Mouse (Mus musculus): ENCODE results near the gene Arhgef18. TPM values are rescaled to one million over a fixed set of nuclear protein-coding genes. Genes with fewer than 3 reads are reported as not detected.

The Arhgef18 gene
- total RNA-seq, 2 experiments from 2014 or later = 36.5 to 44.6 TPM

- no peak for DNase-seq (ENCODE audit: low spot score in 2 of 2)
Measured at GRCm38 (mm10) chr8:3449226-3449625, 56.4 kb downstream of the Arhgef18 start.

GRCm38 (mm10) chr8:3450670-3451069 is 57.9 kb downstream of the Arhgef18 start:
- peak; percentile 61 to 71 for DNase-seq (ENCODE audit: low spot score in 2 of 2)

- DNase-seq (ENCODE audit: low spot score in 2 of 2) = no peak
Measured at GRCm38 (mm10) chr8:3451992-3452391, 59.2 kb downstream of the Arhgef18 start.

- no peak for DNase-seq (ENCODE audit: low spot score in 2 of 2)
Measured at GRCm38 (mm10) chr8:3463248-3463647, 70.4 kb downstream of the Arhgef18 start.

GRCm38 (mm10) chr8:3464309-3464708 is 71.5 kb downstream of the Arhgef18 start:
- DNase-seq (ENCODE audit: low spot score in 2 of 2) = peak; percentile 45 to 60

- DNase-seq (ENCODE audit: low spot score in 2 of 2) = peak; percentile 83 to 88
Measured at GRCm38 (mm10) chr8:3467006-3467885, 74.4 kb downstream of the Arhgef18 start, which contains the start of gene Pex11g. Gene Pex11g (minus strand): TSS chr8:3467680.

GRCm38 (mm10) chr8:3467886-3468545 is 75.2 kb downstream of the Arhgef18 start:
- DNase-seq (ENCODE audit: low spot score in 2 of 2) = no peak

GRCm38 (mm10) chr8:3468838-3469237 is 76.0 kb downstream of the Arhgef18 start:
- no peak for DNase-seq (ENCODE audit: low spot score in 2 of 2)

- DNase-seq (ENCODE audit: low spot score in 2 of 2) = no peak
Measured at GRCm38 (mm10) chr8:3470562-3470961, 77.8 kb downstream of the Arhgef18 start, which contains the start of gene Tex45. Gene Tex45 (plus strand): TSS chr8:3470862.

- no peak for DNase-seq (ENCODE audit: low spot score in 2 of 2)
Measured at GRCm38 (mm10) chr8:3475715-3476429, 83.1 kb downstream of the Arhgef18 start.

GRCm38 (mm10) chr8:3480221-3480785 is 87.5 kb downstream of the Arhgef18 start:
- DNase-seq (ENCODE audit: low spot score in 2 of 2) = no peak

GRCm38 (mm10) chr8:3481605-3482004 is 88.8 kb downstream of the Arhgef18 start:
- no peak for DNase-seq (ENCODE audit: low spot score in 2 of 2)

GRCm38 (mm10) chr8:3482240-3482740 is 89.5 kb downstream of the Arhgef18 start:
- no peak for DNase-seq (ENCODE audit: low spot score in 2 of 2)

- DNase-seq (ENCODE audit: low spot score in 2 of 2) = no peak
Measured at GRCm38 (mm10) chr8:3483546-3483945, 90.7 kb downstream of the Arhgef18 start.

GRCm38 (mm10) chr8:3485192-3485591 is 92.4 kb downstream of the Arhgef18 start:
- DNase-seq (ENCODE audit: low spot score in 2 of 2) = no peak

GRCm38 (mm10) chr8:3492901-3493844 is 100.4 kb downstream of the Arhgef18 start, which contains the start of gene Zfp358:
Gene Zfp358 (plus strand): TSS chr8:3493138.
- peak; percentile 75 to 82 for DNase-seq (ENCODE audit: low spot score in 2 of 2)

GRCm38 (mm10) chr8:3493845-3494208 is 101.0 kb downstream of the Arhgef18 start:
- DNase-seq (ENCODE audit: low spot score in 2 of 2) = no peak

- no peak for DNase-seq (ENCODE audit: low spot score in 2 of 2)
Measured at GRCm38 (mm10) chr8:3495578-3496427, 103.0 kb downstream of the Arhgef18 start.

GRCm38 (mm10) chr8:3496428-3496748 is 103.6 kb downstream of the Arhgef18 start:
- DNase-seq (ENCODE audit: low spot score in 2 of 2) = no peak

Data from layer of hippocampus, postnatal 10 days (tissue).